In genomic region chr5:72219697-72220096, GRCm38 (mm10) we compare ENCODE assay signal across 13 mouse cellular contexts. TPM values are rescaled to one million over a fixed set of nuclear protein-coding genes. Genes with fewer than 3 reads are reported as not detected.
DNase-seq lines count a peak whose midpoint lies in the region; ATAC-seq lines count a peak whose summit lies in the region.
"Had no signal": no experiment of that assay in that cellular context is flagged by ENCODE, and none has a peak within 500 bp of the region (broad histone marks: within the 10 kb centered on the region; RNA-seq: fewer than 3 reads in every experiment).

No protein-coding gene starts in this region.

- no peaks in the 10 kb centered on the region for H3K9me3 ChIP-seq in heart, embryonic 13.5 days
- no peaks in the 10 kb centered on the region for H3K9me3 ChIP-seq in liver, embryonic 12.5 days (replicated peaks)
- H3K9me3 ChIP-seq: midbrain, embryonic 13.5 days; neural tube, embryonic 13.5 days had no signal

- H3K27me3 ChIP-seq in heart, embryonic 13.5 days (replicated peaks): no peaks in the 10 kb centered on the region
- no peaks in the 10 kb centered on the region for H3K27me3 ChIP-seq in liver, embryonic 12.5 days (replicated peaks)
- H3K27me3 ChIP-seq: midbrain, embryonic 13.5 days; neural tube, embryonic 13.5 days had no signal

- intact Hi-C loops in left cerebral cortex, postnatal 14 days (cut with DNase I): no loop called here

- H3K4me2 ChIP-seq in heart, embryonic 13.5 days: peak overlapping the region; percentile 5
- H3K4me2 ChIP-seq in liver, embryonic 12.5 days: no peak overlapping the region
- H3K4me2 ChIP-seq: midbrain, embryonic 13.5 days; neural tube, embryonic 13.5 days had no signal

- WGBS in heart, embryonic 13.5 days: 57% methylated on average over 12 of the region's 12 CpGs
- 81% methylated on average over 12 of the region's 12 CpGs for WGBS in liver, embryonic 12.5 days (ENCODE audit: insufficient replicate concordance)

- no peak overlapping the region for H3K27ac ChIP-seq in heart, embryonic 13.5 days (replicated peaks)
- no peak overlapping the region for H3K27ac ChIP-seq in liver, embryonic 12.5 days
- H3K27ac ChIP-seq: midbrain, embryonic 13.5 days; neural tube, embryonic 13.5 days had no signal

- no peaks in the 10 kb centered on the region; the same call in 1 of the 2 replicates for H3K36me3 ChIP-seq in heart, embryonic 13.5 days
- 0 out of 2 replicates have a peak, but pooled peaks cover 3% of the 10 kb centered on the region for H3K36me3 ChIP-seq in liver, embryonic 12.5 days
- H3K36me3 ChIP-seq: midbrain, embryonic 13.5 days; neural tube, embryonic 13.5 days had no signal

- H3K9ac ChIP-seq in heart, embryonic 13.5 days: no peak overlapping the region
- H3K9ac ChIP-seq in liver, embryonic 12.5 days: no peak overlapping the region
- H3K9ac ChIP-seq: midbrain, embryonic 13.5 days; neural tube, embryonic 13.5 days had no signal

- H3K4me3 ChIP-seq in heart, embryonic 13.5 days: no peak overlapping the region
- no peak overlapping the region for H3K4me3 ChIP-seq in liver, embryonic 12.5 days
- H3K4me3 ChIP-seq: midbrain, embryonic 13.5 days; neural tube, embryonic 13.5 days had no signal

- ATAC-seq in heart, embryonic 13.5 days (ENCODE audit: extremely low read depth, insufficient number of reproducible peaks, low FRiP score, low TSS enrichment): no peak
- 0 out of 2 replicates have a peak, but pooled peaks have one; percentile 24 for ATAC-seq in liver, embryonic 12.5 days
- ATAC-seq: midbrain, embryonic 13.5 days had no signal

- DNase-seq in adrenal gland, adult 2 months: peak; percentile 19
- DNase-seq in adrenal gland, adult 8-10 months: no peak
- DNase-seq in lung, postnatal 4 days: peak; percentile 26 to 32
- DNase-seq in left cerebral cortex, postnatal 14 days (ENCODE audit: low spot score in 2 of 2): no peak
- no peak for DNase-seq in frontal cortex, postnatal 36 days (ENCODE audit: low spot score in 2 of 2)
- no peak for DNase-seq in kidney, postnatal 10 days
- DNase-seq: gastrocnemius, postnatal 14 days; kidney, adult 8-10 months; layer of hippocampus, adult 9-11 months had no signal

- H3K4me1 ChIP-seq in heart, embryonic 13.5 days: peaks cover 19% of the 10 kb centered on the region
- H3K4me1 ChIP-seq in liver, embryonic 12.5 days: peaks cover 6% of the 10 kb centered on the region
- H3K4me1 ChIP-seq: midbrain, embryonic 13.5 days; neural tube, embryonic 13.5 days had no signal

RNA-seq across cellular contexts. Expression of gene Commd8, which starts 51.7 kb away (rescaled TPM):
- 10 to 100 TPM; 46.9 to 70.1 TPM for total RNA-seq in adrenal gland, adult 2 months (2021)
- 1.2 and 1.4 TPM in 2 replicates for polyA plus RNA-seq in adrenal gland, adult 2 months (2012; rRNA removed)
- 10 to 100 TPM; 63.1 to 68.4 (median 67.8) TPM for total RNA-seq in adrenal gland, adult 8-10 months (2022)
- 102 and 109 TPM in 2 replicates for polyA plus RNA-seq in heart, embryonic 13.5 days (2015; fragmentation: Nextera tagmentation; extraction: Ambion mirVana)
- polyA plus RNA-seq in liver, embryonic 12.5 days (2016; fragmentation: Nextera tagmentation; extraction: Ambion mirVana): 76.0 and 79.2 TPM in 2 replicates
- 10 to 100 TPM; 84.4 to 93.5 TPM for total RNA-seq in left cerebral cortex, postnatal 14 days (2021)

Comparison
In these comparisons a context has a peak if more than half of its experiments do, and no peak if none do; other contexts are left out.
1. DNase-seq: peak in adrenal gland, adult 2 months (single experiment) and lung, postnatal 4 days (2 of 2); none in adrenal gland, adult 8-10 months (single experiment), left cerebral cortex, postnatal 14 days (0 of 2), frontal cortex, postnatal 36 days (0 of 2) and kidney, postnatal 10 days (single experiment).